Mouse (Mus musculus) megakaryocyte, embryonic 14.5 days (primary cell): ENCODE measurements around the gene Hacd2.

Source experiments
- FLI1 ChIP-seq: IDR thresholded peaks from 2 replicates; pipeline ENCODE4 v1.6.1; 2012; ENCODE audit warnings: low read length, inconsistent platforms, mixed read lengths
- GATA1 ChIP-seq: IDR thresholded peaks from 3 replicates; pipeline ENCODE4 v1.6.1; 2012; ENCODE audit warnings: mixed read lengths, low read length, inconsistent platforms, borderline replicate concordance

DNA sequence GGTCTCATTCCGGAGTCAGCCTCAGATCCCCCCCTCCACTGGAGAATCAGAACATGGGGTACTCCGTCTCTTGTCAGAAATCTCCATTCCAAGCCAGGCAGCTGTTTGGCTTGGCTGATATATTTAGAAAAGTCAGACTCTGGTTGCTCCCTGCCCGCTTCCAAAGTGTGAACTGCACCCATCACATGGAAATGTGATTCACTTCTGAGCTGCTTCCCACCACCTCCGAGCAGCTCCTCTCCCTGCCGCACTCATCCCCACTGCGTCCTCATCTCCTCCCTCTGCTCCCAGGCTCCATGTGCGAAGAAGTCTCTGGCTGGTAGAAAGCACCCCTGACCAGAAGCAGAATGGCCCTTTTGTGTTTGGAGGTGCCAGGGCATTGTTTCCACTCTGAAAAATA is 95.2 kb downstream of the Hacd2 start:
- TF ChIP-seq GATA1 = no peak
- no peak for TF ChIP-seq FLI1
